ENCODE assay signal across 10 mouse cellular contexts in the genomic region with DNA sequence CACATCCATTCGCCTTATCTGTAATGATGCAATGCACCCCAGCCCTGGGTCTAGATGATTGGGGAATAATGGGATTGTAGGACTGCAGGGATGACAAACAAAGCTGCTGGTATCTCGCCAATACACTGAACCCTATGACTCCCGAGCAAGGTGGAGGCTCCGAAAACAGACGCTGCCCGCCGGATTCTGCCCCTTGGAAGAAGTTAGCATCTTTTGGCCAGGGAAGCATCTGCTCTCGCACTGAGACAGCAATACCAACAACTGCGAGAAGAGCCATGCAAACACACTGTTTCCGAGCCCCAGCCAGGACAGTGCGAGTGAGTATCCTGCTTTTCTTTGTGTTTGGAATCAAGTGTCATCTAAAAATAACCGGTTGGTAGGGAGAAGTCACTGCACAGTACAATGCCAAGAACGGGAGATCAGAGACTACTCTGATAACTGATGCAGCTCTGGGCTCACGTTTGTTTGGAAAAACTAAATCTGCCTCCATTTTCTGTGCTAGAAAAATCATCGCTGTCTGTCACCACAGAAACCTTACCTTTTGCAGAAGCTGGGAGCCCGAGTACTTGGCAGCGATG. TPM values are rescaled to one million over a fixed set of nuclear protein-coding genes. Genes with fewer than 3 reads are reported as not detected.
DNase-seq lines count a peak whose midpoint lies in the region; ATAC-seq and TF ChIP-seq lines count a peak whose summit lies in the region.
"Had no signal": no experiment of that assay in that cellular context is flagged by ENCODE, and none has a peak within 500 bp of the region (broad histone marks: within the 10 kb centered on the region; RNA-seq: fewer than 3 reads in every experiment).

No protein-coding gene starts in this region.

- H3K27ac ChIP-seq in layer of hippocampus, adult 2 months, result peak overlapping the region; percentile 91
- H3K27ac ChIP-seq in embryonic facial prominence, embryonic 11.5 days (replicated peaks; ENCODE audit: low read depth, low read length), result no peak overlapping the region
- no peak overlapping the region for H3K27ac ChIP-seq in heart, postnatal 0 days (ENCODE audit: low read depth)
- H3K27ac ChIP-seq in midbrain, embryonic 15.5 days, result peak overlapping the region; percentile 78; the same call in 1 of the 2 replicates

- TF ChIP-seq EP300 in heart, postnatal 0 days (IDR thresholded peaks at IDR 0.05; ENCODE audit: low read depth), result no peak

- no peak for ATAC-seq in embryonic facial prominence, embryonic 11.5 days (replicated peaks; ENCODE audit: insufficient number of reproducible peaks, low FRiP score, low TSS enrichment, low read depth)
- ATAC-seq in heart, postnatal 0 days (ENCODE audit: insufficient read depth, low read depth), result no peak
- no peak for ATAC-seq in midbrain, embryonic 15.5 days (replicated peaks)
- no peak for ATAC-seq in monocyte, adult 5-6 weeks (replicated peaks; ENCODE audit: insufficient number of reproducible peaks, low FRiP score, low TSS enrichment, poor library complexity, severe bottlenecking)
- ATAC-seq: lung, postnatal 0 days had no signal

- WGBS in embryonic facial prominence, embryonic 11.5 days, result 2% methylated on average over 17 of the region's 17 CpGs
- WGBS in heart, postnatal 0 days, result 4% methylated on average over 17 of the region's 17 CpGs
- WGBS in midbrain, embryonic 15.5 days, result 3% methylated on average over 17 of the region's 17 CpGs

- H3K9ac ChIP-seq in embryonic facial prominence, embryonic 11.5 days (replicated peaks; ENCODE audit: low read length), result no peak overlapping the region
- no peak overlapping the region for H3K9ac ChIP-seq in heart, postnatal 0 days (replicated peaks; ENCODE audit: low read depth, low read length)
- H3K9ac ChIP-seq in midbrain, embryonic 15.5 days, result peak overlapping the region; percentile 72

- H3K4me2 ChIP-seq in embryonic facial prominence, embryonic 11.5 days (ENCODE audit: low read depth, low read length), result peak overlapping the region; percentile 16
- peak overlapping the region; percentile 21; the same call in 1 of the 2 replicates for H3K4me2 ChIP-seq in heart, postnatal 0 days (ENCODE audit: low read depth, low read length)
- H3K4me2 ChIP-seq in midbrain, embryonic 15.5 days, result peak overlapping the region; percentile 100

- no peak for TF ChIP-seq CTCF in layer of hippocampus, adult 2 months (conservative IDR thresholded peaks at IDR 0.05)
- TF ChIP-seq CTCF in heart, postnatal 0 days (IDR thresholded peaks at IDR 0.05; ENCODE audit: low read depth), result no peak

- H3K4me3 ChIP-seq in layer of hippocampus, adult 2 months, result peak overlapping the region; percentile 89
- H3K4me3 ChIP-seq in embryonic facial prominence, embryonic 11.5 days (ENCODE audit: low read depth, low read length), result peak overlapping the region; percentile 18; the same call in 1 of the 2 replicates
- peak overlapping the region; percentile 64; the same call in 1 of the 2 replicates for H3K4me3 ChIP-seq in heart, postnatal 0 days (ENCODE audit: low read depth, low read length)
- H3K4me3 ChIP-seq in midbrain, embryonic 15.5 days, result peak overlapping the region; percentile 85

- H3K9me3 ChIP-seq in embryonic facial prominence, embryonic 11.5 days (replicated peaks; ENCODE audit: control insufficient read depth, low read length), result no peaks in the 10 kb centered on the region
- H3K9me3 ChIP-seq in heart, postnatal 0 days (replicated peaks; ENCODE audit: control insufficient read depth, low read length), result no peaks in the 10 kb centered on the region
- no peaks in the 10 kb centered on the region for H3K9me3 ChIP-seq in midbrain, embryonic 15.5 days

- peaks cover 2% of the 10 kb centered on the region; the same call in 1 of the 2 replicates for H3K4me1 ChIP-seq in embryonic facial prominence, embryonic 11.5 days (ENCODE audit: control insufficient read depth, insufficient read depth, low read length)
- H3K4me1 ChIP-seq in heart, postnatal 0 days (ENCODE audit: control insufficient read depth, insufficient read depth), result 0 out of 2 replicates have a peak, but pooled peaks cover 4% of the 10 kb centered on the region
- peaks cover 27% of the 10 kb centered on the region for H3K4me1 ChIP-seq in midbrain, embryonic 15.5 days

- no peaks in the 10 kb centered on the region for H3K36me3 ChIP-seq in embryonic facial prominence, embryonic 11.5 days (replicated peaks; ENCODE audit: control insufficient read depth, insufficient read depth, low read depth, low read length)
- no peaks in the 10 kb centered on the region for H3K36me3 ChIP-seq in heart, postnatal 0 days (replicated peaks; ENCODE audit: control insufficient read depth, insufficient read depth, low read length)
- H3K36me3 ChIP-seq in midbrain, embryonic 15.5 days (replicated peaks), result no peaks in the 10 kb centered on the region

- peaks cover 35% of the 10 kb centered on the region for H3K27me3 ChIP-seq in embryonic facial prominence, embryonic 11.5 days (ENCODE audit: control insufficient read depth, insufficient read depth, low read length)
- H3K27me3 ChIP-seq in heart, postnatal 0 days (ENCODE audit: control insufficient read depth, insufficient read depth, low read length), result peaks cover 69% of the 10 kb centered on the region
- peaks cover 15% of the 10 kb centered on the region for H3K27me3 ChIP-seq in midbrain, embryonic 15.5 days (replicated peaks)

- no peak for DNase-seq in layer of hippocampus, adult 2 months (ENCODE audit: low spot score in 2 of 2)
- no peak for DNase-seq in layer of hippocampus, adult 8-10 months (ENCODE audit: low spot score in 2 of 2)
- DNase-seq in embryonic facial prominence, embryonic 11.5 days (ENCODE audit: low spot score), result peak; percentile 11
- no peak for DNase-seq in heart, postnatal 0 days (ENCODE audit: low spot score)
- DNase-seq in layer of hippocampus, adult 9-10 months (ENCODE audit: low spot score), result no peak
- no peak for DNase-seq in urinary bladder, postnatal 10 days (ENCODE audit: low spot score)
- DNase-seq: kidney, adult 11 months had no signal

RNA-seq across cellular contexts. Expression of a gene that starts 1.2 kb away (rescaled TPM):
- 100 to 1,000 TPM in 1 of 2 experiments, 10 to 100 TPM in 1; 98.7 to 101 TPM for total RNA-seq in layer of hippocampus, adult 2 months (2021)
- total RNA-seq in layer of hippocampus, adult 8-10 months (2022), result 100 to 1,000 TPM in 2 of 4 experiments, 10 to 100 TPM in 2; 95.3 to 105 (median 102) TPM
- polyA plus RNA-seq in embryonic facial prominence, embryonic 11.5 days (2014; fragmentation: Nextera tagmentation; extraction: Ambion mirVana), result 4.0 and 5.3 TPM in 2 replicates
- not detected in 2 replicates for total RNA-seq in heart, postnatal 0 days (2014; rRNA removed; ENCODE audit: low replicate concordance)
- polyA plus RNA-seq in heart, postnatal 0 days (2015; fragmentation: Nextera tagmentation; extraction: Ambion mirVana), result 0.19 and 0.30 TPM in 2 replicates
- polyA plus RNA-seq in midbrain, embryonic 15.5 days (2015; fragmentation: Nextera tagmentation; extraction: Ambion mirVana), result 41.1 and 41.9 TPM in 2 replicates
- total RNA-seq in monocyte, adult 5-6 weeks (2017), result 0.48 TPM in 1 of 3 replicates, not detected in the others

Comparison
In these comparisons a context has a peak if more than half of its experiments do, and no peak if none do; other contexts are left out.
1. H3K27ac ChIP-seq: peak in layer of hippocampus, adult 2 months (single experiment) and midbrain, embryonic 15.5 days (single experiment); none in embryonic facial prominence, embryonic 11.5 days (single experiment) and heart, postnatal 0 days (single experiment).
2. H3K4me3 ChIP-seq: peak in every context shown above with its lines; median percentile 89 in layer of hippocampus, adult 2 months; 85 in midbrain, embryonic 15.5 days; 64 in heart, postnatal 0 days; 18 in embryonic facial prominence, embryonic 11.5 days.
3. H3K4me2 ChIP-seq: peak in every context shown above with its lines; median percentile 100 in midbrain, embryonic 15.5 days; 21 in heart, postnatal 0 days; 16 in embryonic facial prominence, embryonic 11.5 days.
4. RNA of a gene that starts 1.2 kb away (total RNA-seq): 95.3 to 105 TPM in layer of hippocampus, adult 8-10 months and 98.7 to 101 TPM in layer of hippocampus, adult 2 months; 0.48 TPM in monocyte, adult 5-6 weeks and not detected in heart, postnatal 0 days; every median in the first group is over 10 times any median in the second.